Mouse (Mus musculus) spleen, postnatal 10 days (tissue): ENCODE data around the gene 2010111I01Rik.

Experiments
- DNase-seq, 2 experiments: peaks; one replicate each; pipeline ENCODE4 v3.0.0; 2021 to 2022; ENCODE audit warnings: low spot score in 2 of 2

The 2010111I01Rik gene

GRCm38 (mm10) chr13:63151028-63151738 is 186.5 kb downstream of the 2010111I01Rik start:
- DNase-seq, result no peak

GRCm38 (mm10) chr13:63152498-63152897 is 187.8 kb downstream of the 2010111I01Rik start:
- DNase-seq, result no peak

GRCm38 (mm10) chr13:63153397-63153796 is 188.7 kb downstream of the 2010111I01Rik start:
- no peak for DNase-seq

- DNase-seq, result no peak
Measured at GRCm38 (mm10) chr13:63154851-63155571, 190.3 kb downstream of the 2010111I01Rik start.

- DNase-seq, result no peak
Measured at GRCm38 (mm10) chr13:63156264-63156663, 191.6 kb downstream of the 2010111I01Rik start.

- DNase-seq, result no peak
Measured at GRCm38 (mm10) chr13:63170282-63171073, 205.8 kb downstream of the 2010111I01Rik start.

- DNase-seq, result no peak
Measured at GRCm38 (mm10) chr13:63171347-63172096, 206.8 kb downstream of the 2010111I01Rik start.

- DNase-seq, result no peak
Measured at GRCm38 (mm10) chr13:63172097-63172445, 207.4 kb downstream of the 2010111I01Rik start.

GRCm38 (mm10) chr13:63174252-63175020 is 209.7 kb downstream of the 2010111I01Rik start:
- DNase-seq, result no peak

GRCm38 (mm10) chr13:63176131-63176530 is 211.4 kb downstream of the 2010111I01Rik start:
- no peak for DNase-seq

GRCm38 (mm10) chr13:63177232-63177631 is 212.5 kb downstream of the 2010111I01Rik start:
- DNase-seq, result no peak

- DNase-seq, result no peak
Measured at GRCm38 (mm10) chr13:63180641-63181235, 216.0 kb downstream of the 2010111I01Rik start.

- DNase-seq, result peak in 1 of 2 experiments; percentile 24
Measured at GRCm38 (mm10) chr13:63184946-63185345, 220.3 kb downstream of the 2010111I01Rik start.

- no peak for DNase-seq
Measured at GRCm38 (mm10) chr13:63186217-63186616, 221.5 kb downstream of the 2010111I01Rik start.

GRCm38 (mm10) chr13:63186642-63187041 is 221.9 kb downstream of the 2010111I01Rik start:
- DNase-seq, result no peak

GRCm38 (mm10) chr13:63187145-63188143 is 222.8 kb downstream of the 2010111I01Rik start:
- DNase-seq, result no peak

GRCm38 (mm10) chr13:63188306-63188705 is 223.6 kb downstream of the 2010111I01Rik start:
- no peak for DNase-seq

GRCm38 (mm10) chr13:63188811-63189210 is 224.1 kb downstream of the 2010111I01Rik start:
- no peak for DNase-seq

GRCm38 (mm10) chr13:63193423-63193822 is 228.7 kb downstream of the 2010111I01Rik start:
- no peak for DNase-seq
